ENCODE assay signal across 1 mouse cellular context in genomic region chr13:64123491-64124188, GRCm38 (mm10).
A peak's percentile ranks its signal among the peaks of the same experiment; 100 is the strongest.
TF ChIP-seq lines count a peak whose summit lies in the region.

No protein-coding gene starts in this region.

TF ChIP-seq in CH12.LX, 34 proteins besides CTCF, POLR2A, EP300 and RAD21:
- TF ChIP-seq SMC3 (IDR thresholded peaks at IDR 0.05; ENCODE audit: low read depth, low read length) (no peak), MXI1 (IDR thresholded peaks at IDR 0.05; ENCODE audit: low read depth, low read length) (peak; percentile 100), MYC (IDR thresholded peaks at IDR 0.05; ENCODE audit: low read depth, low read length) (no peak)
TF ChIP-seq in CH12.LX: peak in this region for 1.
